Mouse (Mus musculus) intestine, embryonic 14.5 days (tissue): Measurements from ENCODE around the gene Rin1. TPM values are rescaled to one million over a fixed set of nuclear protein-coding genes. Genes with fewer than 3 reads are reported as not detected.

Experiments used
- ATAC-seq: fragments of 200-750 bp; cut with Nextera tagmentation; replicated peaks from 2 replicates; pipeline ENCODE4 v1.8.0; 2017; ENCODE audit warnings: low read depth, moderate number of reproducible peaks, moderate TSS enrichment, moderate library complexity; ENCODE audit not compliant: low FRiP score, low TSS enrichment
- DNase-seq: peaks from one replicate; pipeline ENCODE4 v3.0.0-alpha.2; 2018; ENCODE audit warnings: low spot score
- H3K27ac ChIP-seq: fragments of 300-500 bp; sonication (generic); 2 replicates; pipeline ENCODE4 v1.5.1; 2014; ENCODE audit warnings: low read depth, mild to moderate bottlenecking, control low read depth
- H3K27me3 ChIP-seq: fragments of 300-500 bp; sonication (generic); replicated peaks from 2 replicates; pipeline ENCODE4 v1.6.1; 2014; ENCODE audit warnings: low read length, control low read depth; ENCODE audit not compliant: control insufficient read depth, insufficient read depth
- H3K36me3 ChIP-seq: fragments of 300-500 bp; sonication (generic); 2 replicates; pipeline ENCODE4 v1.6.1; 2014; ENCODE audit warnings: low read length, control low read depth; ENCODE audit not compliant: control insufficient read depth, insufficient read depth
- H3K4me1 ChIP-seq: fragments of 300-500 bp; sonication (generic); replicated peaks from 2 replicates; pipeline ENCODE4 v1.6.1; 2014; ENCODE audit warnings: low read length, control low read depth, mixed read lengths; ENCODE audit not compliant: control insufficient read depth, insufficient read depth
- H3K4me2 ChIP-seq: fragments of 300-500 bp; sonication (generic); 2 replicates; pipeline ENCODE4 v1.6.1; 2014; ENCODE audit warnings: low read length
- H3K4me3 ChIP-seq: fragments of 300-500 bp; sonication (generic); 2 replicates; pipeline ENCODE4 v1.5.1; 2014; ENCODE audit warnings: low read depth, low read length, control low read depth, mixed read lengths
- H3K9ac ChIP-seq: fragments of 300-500 bp; sonication (generic); 2 replicates; pipeline ENCODE4 v1.6.1; 2014; ENCODE audit warnings: mild to moderate bottlenecking, low read length
- H3K9me3 ChIP-seq: fragments of 300-500 bp; sonication (generic); 2 replicates; pipeline ENCODE4 v1.6.1; 2016; ENCODE audit warnings: low read length, control low read depth; ENCODE audit not compliant: control insufficient read depth
- WGBS: fragments of 180-500 bp; shearing (Covaris S2); extraction: QIAGEN DNeasy Blood & Tissue Kit; methylation state at CpG from one replicate; pipeline ENCODE4 v1.1.7; 2014; 5-methylcytosine and 5-hydroxymethylcytosine counted together
- polyA plus RNA-seq: library from polyadenylated mRNA; unstranded; fragments of >200 nt; fragmentation: Nextera tagmentation; extraction: Ambion mirVana; gene quantifications from 2 replicates; pipeline ENCODE4 v1.2.1, GENCODE M21; 2014

The Rin1 gene
- polyA plus RNA-seq, 1 experiment from 2014 or later: 2.6 TPM

DNA sequence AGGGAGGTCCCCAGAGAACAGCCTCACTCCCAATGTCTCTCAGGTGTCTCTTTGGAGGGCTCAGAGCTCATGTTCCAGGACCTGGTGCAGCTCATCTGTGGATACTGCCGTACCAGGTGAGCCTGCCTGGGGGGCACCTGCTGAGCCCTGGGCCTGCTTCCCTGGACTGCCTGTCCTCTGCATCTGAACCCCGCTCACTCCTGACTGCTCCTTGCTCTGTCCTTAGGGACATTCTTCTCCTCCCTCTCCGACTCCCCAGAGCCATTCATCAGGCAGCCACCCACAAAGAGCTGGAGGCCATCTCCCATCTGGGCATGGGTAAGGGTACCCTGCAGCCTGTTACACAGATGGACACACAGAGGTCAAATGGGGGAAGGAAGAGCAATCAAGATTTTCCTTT is 1.2 kb downstream of the Rin1 start:
- ATAC-seq: no peak
- Histone ChIP-seq H3K27ac (no peak overlapping the region), H3K4me3 (0 out of 2 replicates have a peak overlapping the region, but pooled peaks have one; percentile 28), H3K27me3 (peaks cover 23% of the 10 kb centered on the region), H3K4me1 (peaks cover 11% of the 10 kb centered on the region), H3K36me3 (peaks cover 33% of the 10 kb centered on the region), H3K9me3 (no peaks in the 10 kb centered on the region), H3K9ac (no peak overlapping the region), H3K4me2 (peak overlapping the region; percentile 52)
- WGBS: 59% methylated on average over 3 of the region's 3 CpGs
- no peak for DNase-seq

DNA sequence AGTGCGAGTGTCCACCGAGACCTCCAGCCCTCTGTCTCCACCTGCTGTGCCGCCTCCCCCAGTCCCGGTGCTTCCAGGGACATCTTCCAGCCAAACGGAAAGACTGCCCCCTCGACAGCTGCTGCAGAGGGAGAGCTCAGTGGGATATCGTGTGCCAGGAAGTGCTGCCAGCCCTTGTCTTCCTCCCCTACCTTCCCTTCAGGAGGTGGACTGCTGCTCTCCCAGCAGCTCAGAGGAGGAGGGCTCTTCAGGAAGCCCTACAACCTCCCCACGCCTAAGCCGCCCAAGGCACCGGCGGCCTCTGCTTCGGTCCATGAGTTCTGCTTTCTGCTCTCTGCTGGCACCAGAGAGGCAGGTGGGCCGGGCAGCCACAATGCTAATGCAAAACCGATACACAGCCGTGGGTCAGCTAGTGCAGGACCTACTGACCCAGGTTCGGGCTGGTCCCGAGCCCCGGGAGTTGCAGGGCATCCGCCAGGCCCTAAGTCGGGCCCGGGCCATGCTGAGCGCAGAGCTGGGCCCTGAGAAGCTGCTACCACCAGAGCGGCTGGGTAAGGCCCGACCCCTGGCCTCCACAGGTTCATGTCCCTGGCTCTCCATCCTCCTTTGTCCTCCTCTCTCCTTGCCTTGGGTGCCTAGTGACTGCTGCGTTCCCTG is 2.0 kb downstream of the Rin1 start:
- Histone ChIP-seq H3K36me3 (peaks cover 25% of the 10 kb centered on the region), H3K27me3 (peaks cover 23% of the 10 kb centered on the region), H3K4me1 (peaks cover 16% of the 10 kb centered on the region), H3K27ac (no peak overlapping the region), H3K4me3 (no peak overlapping the region), H3K4me2 (no peak overlapping the region), H3K9me3 (no peaks in the 10 kb centered on the region), H3K9ac (no peak overlapping the region)
- ATAC-seq (no peak), DNase-seq (no peak)
- 43% methylated on average over 25 of the region's 25 CpGs for WGBS

DNA sequence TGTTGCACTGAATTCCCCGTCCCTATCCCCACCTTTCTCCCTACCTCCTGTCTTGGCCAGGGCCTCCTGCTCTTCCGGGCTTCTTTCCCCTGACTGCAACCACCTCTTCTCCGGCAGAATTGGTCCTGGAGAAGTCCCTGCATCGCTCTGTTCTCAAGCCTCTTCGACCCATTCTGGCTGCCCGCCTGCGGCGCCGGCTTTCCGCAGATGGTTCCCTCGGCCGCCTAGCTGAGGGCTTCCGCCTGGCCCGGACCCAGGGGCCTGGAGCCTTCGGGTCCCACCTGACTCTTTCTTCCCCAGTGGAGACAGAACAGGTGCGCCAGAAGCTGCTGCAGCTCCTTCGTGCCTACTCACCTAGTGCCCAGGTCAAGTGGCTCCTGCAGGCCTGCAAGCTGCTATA is 2.6 kb downstream of the Rin1 start:
- H3K36me3 ChIP-seq: peaks cover 20% of the 10 kb centered on the region
- no peak overlapping the region for H3K4me3 ChIP-seq
- H3K9me3 ChIP-seq: no peaks in the 10 kb centered on the region
- H3K27me3 ChIP-seq: peaks cover 23% of the 10 kb centered on the region
- H3K27ac ChIP-seq: no peak overlapping the region
- ATAC-seq (no peak), DNase-seq (no peak)
- 64% methylated on average over 17 of the region's 17 CpGs for WGBS
- H3K4me1 ChIP-seq: peaks cover 16% of the 10 kb centered on the region
- H3K4me2 ChIP-seq: no peak overlapping the region
- no peak overlapping the region for H3K9ac ChIP-seq

DNA sequence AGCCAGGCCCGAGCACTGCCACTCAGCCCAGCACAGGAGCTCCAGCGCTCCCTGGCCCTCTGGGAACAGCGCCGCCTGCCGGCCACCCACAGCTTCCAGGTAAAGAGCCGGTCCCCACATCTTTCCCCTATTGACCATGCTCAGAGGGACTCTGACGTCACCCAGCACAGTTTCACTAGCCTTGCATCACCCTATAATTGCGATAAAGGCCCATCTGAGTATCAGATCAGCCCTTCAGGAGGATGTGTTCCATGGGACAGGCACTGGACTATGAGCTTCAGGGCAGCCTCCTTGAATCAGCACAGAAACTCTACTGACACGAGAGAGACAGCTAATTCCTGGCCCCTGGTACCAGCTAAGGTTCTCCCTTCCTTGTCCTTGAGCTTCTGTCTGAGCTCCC is 3.6 kb downstream of the Rin1 start:
- ATAC-seq (no peak), DNase-seq (peak; percentile 81)
- 0 out of 2 replicates have a peak, but pooled peaks cover 10% of the 10 kb centered on the region for H3K36me3 ChIP-seq
- no peaks in the 10 kb centered on the region for H3K9me3 ChIP-seq
- H3K27me3 ChIP-seq: peaks cover 23% of the 10 kb centered on the region
- no peak overlapping the region for H3K9ac ChIP-seq
- WGBS: 21% methylated on average over 9 of the region's 9 CpGs
- H3K27ac ChIP-seq: no peak overlapping the region
- H3K4me2 ChIP-seq: no peak overlapping the region
- H3K4me1 ChIP-seq: peaks cover 25% of the 10 kb centered on the region
- H3K4me3 ChIP-seq: no peak overlapping the region

DNA sequence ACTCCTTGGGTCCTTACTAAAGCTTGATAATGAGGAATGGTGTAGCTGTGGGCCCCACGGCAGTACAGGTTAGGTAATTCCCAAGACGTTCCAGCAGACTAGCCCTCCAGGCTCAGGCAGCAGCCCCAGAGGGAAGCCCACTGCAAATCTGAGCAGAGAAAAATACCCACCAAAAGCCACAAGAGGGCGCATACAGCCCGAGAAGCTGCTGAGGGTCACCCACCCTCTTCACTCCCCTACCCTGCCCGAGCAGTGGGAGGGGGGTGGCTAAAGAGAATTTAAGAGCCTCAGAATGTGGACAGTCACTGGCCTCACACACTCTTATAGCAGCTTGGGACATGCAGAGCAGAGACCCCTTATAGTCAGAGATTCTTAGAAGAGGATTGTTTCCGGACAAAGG is 6.0 kb downstream of the Rin1 start:
- Histone ChIP-seq H3K9ac (no peak overlapping the region), H3K36me3 (no peaks in the 10 kb centered on the region), H3K27me3 (peaks cover 17% of the 10 kb centered on the region), H3K27ac (no peak overlapping the region), H3K9me3 (no peaks in the 10 kb centered on the region), H3K4me2 (peak overlapping the region; percentile 15; the same call in 1 of the 2 replicates), H3K4me3 (no peak overlapping the region), H3K4me1 (peaks cover 40% of the 10 kb centered on the region)
- WGBS: 8% methylated on average over 6 of the region's 6 CpGs
- ATAC-seq (peak; percentile 38; the same call in 1 of the 2 replicates), DNase-seq (peak; percentile 82)

- no peak; the same call in 1 of the 2 replicates for ATAC-seq
- peaks cover 42% of the 10 kb centered on the region for H3K4me1 ChIP-seq
These were observed 7.8 kb downstream of the Rin1 start for GRCm38 (mm10) chr19:5057876-5058775.

DNA sequence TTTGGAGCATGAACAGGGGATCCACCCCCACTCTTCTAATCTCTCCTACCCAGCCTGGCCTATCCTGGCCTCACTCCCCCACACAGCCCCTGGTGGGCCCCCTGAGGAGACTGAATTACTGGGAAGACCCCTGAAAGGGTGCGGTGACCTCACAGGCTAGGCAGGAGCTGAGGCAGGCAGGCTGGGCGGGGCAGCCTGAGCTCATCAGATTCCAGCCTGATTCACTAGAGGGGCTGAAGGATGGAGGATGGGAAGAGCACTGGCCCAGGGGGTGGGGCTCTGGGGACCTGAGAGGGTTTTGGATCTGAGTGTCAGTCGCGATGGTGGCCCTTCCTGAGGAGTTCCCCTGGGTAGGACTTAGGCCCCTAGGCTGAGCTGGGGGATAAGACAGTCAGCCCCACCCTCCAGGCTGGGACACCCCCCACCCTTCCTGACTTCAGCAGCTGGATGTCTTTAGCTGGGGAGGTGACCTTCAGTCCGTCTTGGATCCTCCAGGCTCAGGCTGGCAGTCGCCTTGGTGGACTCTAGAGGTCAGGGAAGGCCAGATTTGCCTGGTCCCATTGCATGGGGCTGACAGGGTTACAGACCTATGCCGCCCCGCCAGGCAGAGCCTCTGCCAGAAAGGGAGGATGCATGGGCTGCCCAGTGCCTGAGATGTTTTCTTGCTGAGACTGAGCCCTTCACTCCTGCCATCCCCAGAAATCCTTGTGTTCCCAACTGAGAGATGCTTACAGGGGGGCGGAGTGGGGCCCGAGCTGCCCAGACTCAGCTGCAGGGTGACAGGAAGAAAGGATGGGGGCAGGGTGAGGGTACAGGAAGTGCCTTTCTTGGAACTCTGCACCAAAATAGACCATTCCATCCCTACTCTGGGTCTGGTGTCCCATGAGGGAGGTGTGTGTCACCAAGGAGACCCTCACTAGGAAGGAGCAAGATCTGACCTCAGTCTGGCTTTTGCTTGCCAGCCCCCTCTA is 8.8 kb downstream of the Rin1 start:
- Histone ChIP-seq H3K4me1 (peaks cover 42% of the 10 kb centered on the region), H3K4me2 (peak overlapping the region; percentile 7), H3K9ac (no peak overlapping the region), H3K36me3 (no peaks in the 10 kb centered on the region), H3K9me3 (no peaks in the 10 kb centered on the region), H3K4me3 (no peak overlapping the region), H3K27ac (peak overlapping the region; percentile 69), H3K27me3 (no peaks in the 10 kb centered on the region)
- WGBS: 11% methylated on average over 10 of the region's 10 CpGs
- DNase-seq (no peak), ATAC-seq (peak; percentile 17; the same call in 1 of the 2 replicates)

More at GRCm38 (mm10) chr19:5057876-5058775, 7.8 kb downstream of the Rin1 start:
- Histone ChIP-seq H3K9me3 (no peaks in the 10 kb centered on the region), H3K4me2 (peak overlapping the region; percentile 7; the same call in 1 of the 2 replicates), H3K9ac (no peak overlapping the region), H3K36me3 (no peaks in the 10 kb centered on the region), H3K27ac (peak overlapping the region; percentile 69), H3K4me3 (no peak overlapping the region), H3K27me3 (no peaks in the 10 kb centered on the region; the same call in 1 of the 2 replicates)
- WGBS: 23% methylated on average over 16 of the region's 16 CpGs
- no peak for DNase-seq
